Mouse (Mus musculus) heart, embryonic 16.5 days (tissue): Measurements from ENCODE around the gene Gfm1. TPM values are rescaled to one million over a fixed set of nuclear protein-coding genes. Genes with fewer than 3 reads are reported as not detected.
A peak's percentile ranks its signal among the peaks of the same experiment; 100 is the strongest.

Experiments used
- ATAC-seq: fragments of 200-750 bp; cut with Nextera tagmentation; replicated peaks from 2 replicates; pipeline ENCODE4 v1.8.0; 2017; ENCODE audit warnings: moderate number of reproducible peaks; ENCODE audit not compliant: insufficient read depth, low FRiP score; ENCODE audit errors: extremely low read depth
- H3K27ac ChIP-seq: fragments of 300-500 bp; sonication (generic); 2 replicates; pipeline ENCODE4 v1.5.1; 2014; ENCODE audit warnings: mild to moderate bottlenecking, low read length, control low read depth, moderate library complexity
- H3K27me3 ChIP-seq: fragments of 300-500 bp; sonication (generic); 2 replicates; pipeline ENCODE4 v1.6.1; 2014; ENCODE audit warnings: low read length, mixed read lengths; ENCODE audit not compliant: control insufficient read depth, insufficient read depth
- H3K36me3 ChIP-seq: fragments of 300-500 bp; sonication (generic); 2 replicates; pipeline ENCODE4 v1.6.1; 2014; ENCODE audit not compliant: control insufficient read depth, insufficient read depth
- H3K4me1 ChIP-seq: fragments of 300-500 bp; sonication (generic); 2 replicates; pipeline ENCODE4 v1.6.1; 2014; ENCODE audit warnings: low read length, mixed read lengths; ENCODE audit not compliant: control insufficient read depth, insufficient read depth
- H3K4me2 ChIP-seq: fragments of 300-500 bp; sonication (generic); 2 replicates; pipeline ENCODE4 v1.6.1; 2014; ENCODE audit warnings: low read depth, mild to moderate bottlenecking, control low read depth, low read length
- H3K4me3 ChIP-seq: fragments of 300-500 bp; sonication (generic); 2 replicates; pipeline ENCODE4 v1.5.1; 2014; ENCODE audit warnings: mild to moderate bottlenecking, control low read depth, low read length
- H3K9ac ChIP-seq: fragments of 300-500 bp; sonication (generic); 2 replicates; pipeline ENCODE4 v1.6.1; 2014; ENCODE audit warnings: low read length, control low read depth
- H3K9me3 ChIP-seq: fragments of 300-500 bp; sonication (generic); replicated peaks from 2 replicates; pipeline ENCODE4 v1.6.1; 2016; ENCODE audit warnings: low read length; ENCODE audit not compliant: control insufficient read depth
- WGBS: fragments of 180-500 bp; shearing (Covaris S2); extraction: QIAGEN DNeasy Blood & Tissue Kit; methylation state at CpG from one replicate; pipeline ENCODE4 v1.1.7; 2014; 5-methylcytosine and 5-hydroxymethylcytosine counted together
- polyA plus RNA-seq: library from polyadenylated mRNA; unstranded; fragments of >200 nt; fragmentation: Nextera tagmentation; extraction: Ambion mirVana; gene quantifications from 2 replicates; pipeline ENCODE4 v1.2.1, GENCODE M21; 2015

Gfm1 gene
- polyA plus RNA-seq, result 113 and 115 TPM in 2 replicates

DNA sequence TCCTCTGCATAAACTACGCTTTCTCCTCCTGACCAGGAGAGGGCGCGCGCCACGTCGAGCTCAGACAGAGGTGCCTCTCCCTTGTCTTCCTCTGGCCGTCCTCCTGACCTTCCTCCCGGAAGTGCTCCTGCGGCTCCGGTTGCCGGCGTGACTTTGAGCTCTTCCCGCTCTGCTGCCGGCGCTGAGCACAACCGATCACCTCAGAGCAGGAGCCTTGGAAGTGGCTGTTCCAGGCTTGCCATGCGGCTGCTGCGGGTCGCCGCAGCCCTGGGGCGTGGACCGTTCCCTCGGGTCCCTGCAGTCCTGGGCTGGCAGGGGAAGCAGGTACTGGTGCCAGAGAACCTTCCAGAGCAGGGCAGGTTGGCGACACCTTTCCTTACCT lies at the start of gene Gfm1:
Gfm1 (plus strand) TSS at position 98 of the 382 bp plus-strand sequence.
- Histone ChIP-seq H3K27me3 (no peaks in the 10 kb centered on the region), H3K27ac (0 out of 2 replicates have a peak within 1 kb of the TSS, but pooled peaks have one; percentile 25), H3K4me2 (peak within 1 kb of the TSS; percentile 89), H3K9me3 (peaks cover 5% of the 10 kb centered on the region), H3K9ac (peak within 1 kb of the TSS; percentile 91), H3K4me3 (peak within 1 kb of the TSS; percentile 95), H3K4me1 (peaks cover 10% of the 10 kb centered on the region), H3K36me3 (peaks cover 14% of the 10 kb centered on the region)
- peak; percentile 90 for ATAC-seq
- WGBS, result 0% methylated on average over 24 of the region's 24 CpGs

DNA sequence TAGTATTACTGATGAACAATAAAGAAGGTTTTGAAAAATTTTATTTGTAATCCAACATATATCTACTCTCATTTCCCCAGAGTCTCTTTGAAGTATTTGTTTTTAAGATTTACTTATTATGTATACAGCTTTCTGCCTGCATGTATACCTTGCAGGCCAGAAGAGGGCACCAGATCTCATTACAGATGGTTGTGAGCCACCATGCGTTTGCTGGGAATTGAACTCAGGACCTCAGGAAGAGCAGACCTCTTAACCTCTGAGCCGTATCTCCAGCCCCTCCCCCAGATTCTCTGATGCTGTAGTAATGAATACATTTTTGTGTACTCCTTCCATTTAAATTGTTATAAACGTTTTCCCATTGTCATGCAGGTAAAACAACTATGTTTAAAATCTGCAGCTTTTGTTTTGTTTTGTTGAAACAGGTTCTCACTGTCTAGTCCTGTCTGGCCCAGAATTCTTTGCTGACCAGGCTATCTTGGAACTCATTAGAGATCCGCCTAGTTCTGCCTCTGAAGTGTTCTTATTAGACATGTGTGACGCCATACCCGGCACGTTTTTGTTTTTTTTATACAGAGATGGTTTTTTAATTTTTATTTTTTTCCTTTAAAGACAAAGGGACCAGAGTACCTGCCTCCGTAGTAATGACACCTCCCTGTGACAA lies 428 bp upstream of the Gfm1 start:
- Histone ChIP-seq H3K27me3 (no peaks in the 10 kb centered on the region), H3K9ac (no peak overlapping the region; the same call in 1 of the 2 replicates), H3K4me2 (peak overlapping the region; percentile 89), H3K9me3 (peaks cover 5% of the 10 kb centered on the region), H3K4me1 (peaks cover 10% of the 10 kb centered on the region), H3K4me3 (peak overlapping the region; percentile 95), H3K36me3 (peaks cover 14% of the 10 kb centered on the region), H3K27ac (no peak overlapping the region)
- 32% methylated on average over 8 of the region's 8 CpGs for WGBS
- ATAC-seq, result 0 out of 2 replicates have a peak, but pooled peaks have one; percentile 20

DNA sequence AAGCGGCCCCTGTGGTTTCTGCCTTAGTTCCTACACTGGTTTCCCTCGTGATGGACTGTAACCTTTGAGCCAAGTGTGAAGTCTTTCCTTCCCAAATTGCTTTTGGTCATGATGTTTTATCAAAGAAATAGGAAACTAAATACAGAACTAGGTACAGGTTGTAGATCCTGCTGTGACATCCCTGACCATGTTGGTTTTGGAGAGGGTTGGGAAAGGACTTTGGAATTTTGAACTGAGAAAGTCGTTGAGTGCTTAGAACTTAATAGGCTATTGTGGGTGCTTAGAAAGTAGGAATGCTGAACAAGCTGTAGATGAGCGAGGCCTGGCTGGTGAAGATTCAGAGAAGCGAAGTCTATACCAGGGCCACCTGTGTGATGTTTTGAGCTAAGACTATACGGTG lies 4.1 kb downstream of the Gfm1 start:
- H3K27ac ChIP-seq, result no peak overlapping the region
- no peak for ATAC-seq
- WGBS, result 92% methylated on average over 6 of the region's 6 CpGs
- no peak overlapping the region for H3K4me3 ChIP-seq
- H3K4me1 ChIP-seq, result peaks cover 10% of the 10 kb centered on the region
- H3K4me2 ChIP-seq, result no peak overlapping the region
- H3K36me3 ChIP-seq, result peaks cover 27% of the 10 kb centered on the region
- no peak overlapping the region for H3K9ac ChIP-seq
- H3K9me3 ChIP-seq, result no peaks in the 10 kb centered on the region
- no peaks in the 10 kb centered on the region for H3K27me3 ChIP-seq

DNA sequence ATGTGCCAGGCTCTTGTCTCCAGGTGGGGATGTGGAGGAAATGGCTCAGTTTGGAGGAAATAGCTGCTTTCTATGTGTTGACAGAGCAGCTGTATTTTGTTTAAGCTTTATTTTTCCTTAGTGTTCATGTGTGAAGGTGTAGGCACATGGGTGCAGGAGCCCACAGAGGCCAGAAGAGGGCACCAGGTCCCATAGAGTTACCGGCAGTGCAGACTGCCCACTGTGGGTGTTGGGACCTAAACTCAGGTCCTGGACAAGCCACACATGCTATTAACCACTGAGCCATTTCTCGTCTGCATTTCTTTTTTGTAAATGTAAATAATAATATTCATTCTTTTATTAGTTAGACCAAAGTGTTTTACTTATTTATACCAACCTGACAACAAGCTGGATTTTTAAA lies 17.2 kb downstream of the Gfm1 start:
- no peaks in the 10 kb centered on the region for H3K27me3 ChIP-seq
- H3K4me1 ChIP-seq, result no peaks in the 10 kb centered on the region
- ATAC-seq, result no peak
- H3K4me3 ChIP-seq, result no peak overlapping the region
- peaks cover 56% of the 10 kb centered on the region for H3K36me3 ChIP-seq
- 89% methylated on average over 2 of the region's 2 CpGs for WGBS
- no peak overlapping the region for H3K4me2 ChIP-seq
- no peak overlapping the region for H3K27ac ChIP-seq
- no peaks in the 10 kb centered on the region for H3K9me3 ChIP-seq
- no peak overlapping the region for H3K9ac ChIP-seq

DNA sequence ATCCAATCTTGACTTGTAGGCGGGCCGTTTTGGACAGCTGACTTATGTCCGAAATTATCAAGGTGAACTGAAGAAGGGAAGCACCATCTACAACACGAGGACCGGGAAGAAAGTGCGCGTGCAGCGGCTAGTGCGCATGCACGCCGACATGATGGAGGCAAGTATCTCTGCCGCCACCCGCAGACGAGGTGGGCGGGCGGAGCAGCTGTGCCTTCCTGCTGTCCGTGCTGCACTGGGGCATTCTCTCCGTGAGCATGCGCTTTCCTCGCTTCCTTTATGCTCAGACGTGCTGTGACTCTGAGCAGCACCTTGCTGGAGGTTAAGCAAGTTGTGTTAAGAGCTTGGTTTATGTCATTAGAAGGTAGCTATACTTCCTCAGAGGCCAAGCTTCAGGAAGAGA lies 19.8 kb downstream of the Gfm1 start:
- ATAC-seq, result no peak
- Histone ChIP-seq H3K9me3 (no peaks in the 10 kb centered on the region), H3K36me3 (peaks cover 60% of the 10 kb centered on the region), H3K4me2 (no peak overlapping the region), H3K4me3 (no peak overlapping the region), H3K27me3 (no peaks in the 10 kb centered on the region), H3K4me1 (no peaks in the 10 kb centered on the region), H3K9ac (no peak overlapping the region), H3K27ac (peak overlapping the region; percentile 1; the same call in 1 of the 2 replicates)
- WGBS, result 92% methylated on average over 21 of the region's 21 CpGs

DNA sequence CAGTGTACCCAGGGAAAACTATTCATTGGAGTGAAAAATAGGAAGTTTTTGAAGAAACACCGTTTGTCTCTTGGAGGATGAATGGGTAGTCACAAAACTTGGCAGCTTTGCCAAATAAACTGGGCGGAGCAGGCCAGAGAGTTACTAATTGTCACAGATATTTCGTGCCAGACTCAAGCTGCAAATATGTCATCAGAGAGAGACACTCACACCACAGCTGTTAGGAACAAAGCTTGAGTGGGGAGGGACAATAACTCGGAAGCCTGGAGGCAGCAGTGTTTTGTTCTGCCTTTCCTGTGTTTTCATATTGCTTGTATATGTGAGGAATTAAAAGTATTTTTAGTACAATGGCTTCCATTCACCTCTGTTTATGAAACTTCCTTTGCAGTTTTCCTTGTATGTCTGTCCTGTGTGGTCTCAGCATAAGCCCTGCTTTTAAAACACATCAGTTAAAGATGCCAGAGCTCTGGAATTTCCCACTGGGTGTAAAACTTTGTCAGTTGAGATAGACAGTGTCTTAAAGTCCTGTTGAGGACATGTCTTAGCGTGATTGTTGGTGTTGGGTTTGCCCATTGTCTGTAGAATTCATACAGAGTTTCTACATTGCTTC lies 20.8 kb downstream of the Gfm1 start:
- no peaks in the 10 kb centered on the region for H3K27me3 ChIP-seq
- no peak overlapping the region for H3K4me2 ChIP-seq
- 77% methylated on average over 5 of the region's 5 CpGs for WGBS
- peaks cover 62% of the 10 kb centered on the region for H3K36me3 ChIP-seq
- ATAC-seq, result no peak
- no peak overlapping the region for H3K4me3 ChIP-seq
- H3K9ac ChIP-seq, result no peak overlapping the region
- no peaks in the 10 kb centered on the region for H3K4me1 ChIP-seq
- H3K27ac ChIP-seq, result peak overlapping the region; percentile 39; the same call in 1 of the 2 replicates
- no peaks in the 10 kb centered on the region for H3K9me3 ChIP-seq

DNA sequence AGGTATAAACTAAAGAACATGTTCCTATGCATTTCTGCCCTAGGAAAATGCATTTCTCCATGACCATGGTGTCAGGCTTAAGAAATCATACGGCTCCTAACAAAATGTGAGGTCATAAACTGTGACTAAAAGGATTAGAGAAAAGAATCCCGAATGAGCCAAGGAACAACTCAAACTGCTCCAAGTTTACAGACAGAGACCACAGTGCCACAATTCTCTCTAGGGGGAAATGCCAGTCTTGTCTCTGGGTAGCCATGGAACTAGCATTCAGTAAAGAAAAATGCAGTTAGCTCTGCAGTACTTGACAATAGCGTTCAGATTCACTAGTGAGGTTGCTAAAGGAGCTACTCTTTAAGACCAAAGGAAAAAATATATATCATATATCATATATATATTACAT lies 30.0 kb downstream of the Gfm1 start:
- no peak overlapping the region for H3K4me3 ChIP-seq
- peaks cover 52% of the 10 kb centered on the region for H3K36me3 ChIP-seq
- no peak overlapping the region for H3K9ac ChIP-seq
- no peak overlapping the region for H3K27ac ChIP-seq
- no peaks in the 10 kb centered on the region for H3K9me3 ChIP-seq
- H3K27me3 ChIP-seq, result no peaks in the 10 kb centered on the region
- H3K4me2 ChIP-seq, result no peak overlapping the region
- WGBS, result 85% methylated on average over 3 of the region's 3 CpGs
- peaks cover 13% of the 10 kb centered on the region for H3K4me1 ChIP-seq
- no peak for ATAC-seq

DNA sequence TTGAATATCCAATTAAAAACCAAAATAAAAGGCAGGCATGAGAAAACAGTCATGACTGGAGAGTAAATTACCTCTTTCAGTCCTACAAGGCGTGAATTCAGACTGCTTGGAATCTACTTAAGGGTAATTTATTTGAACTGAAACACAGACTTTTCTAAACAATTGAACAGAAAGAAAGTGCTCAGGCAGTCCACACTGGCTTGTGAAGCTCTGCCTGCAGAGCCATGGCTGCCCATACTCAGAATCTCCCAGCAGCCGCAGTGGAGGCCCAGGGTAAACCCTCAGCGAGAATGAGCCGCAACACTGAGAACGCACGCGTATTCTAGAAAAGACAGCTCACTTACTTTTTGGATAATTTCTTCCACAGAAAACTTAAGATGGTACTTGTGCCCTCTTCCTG lies 32.1 kb downstream of the Gfm1 start:
- H3K4me2 ChIP-seq, result peak overlapping the region; percentile 92
- 82% methylated on average over 7 of the region's 7 CpGs for WGBS
- no peaks in the 10 kb centered on the region for H3K9me3 ChIP-seq
- H3K4me3 ChIP-seq, result no peak overlapping the region; the same call in 1 of the 2 replicates
- no peak for ATAC-seq
- 0 out of 2 replicates have a peak overlapping the region, but pooled peaks have one; percentile 5 for H3K9ac ChIP-seq
- peaks cover 36% of the 10 kb centered on the region for H3K36me3 ChIP-seq
- no peaks in the 10 kb centered on the region for H3K27me3 ChIP-seq
- H3K27ac ChIP-seq, result no peak overlapping the region
- peaks cover 13% of the 10 kb centered on the region for H3K4me1 ChIP-seq

DNA sequence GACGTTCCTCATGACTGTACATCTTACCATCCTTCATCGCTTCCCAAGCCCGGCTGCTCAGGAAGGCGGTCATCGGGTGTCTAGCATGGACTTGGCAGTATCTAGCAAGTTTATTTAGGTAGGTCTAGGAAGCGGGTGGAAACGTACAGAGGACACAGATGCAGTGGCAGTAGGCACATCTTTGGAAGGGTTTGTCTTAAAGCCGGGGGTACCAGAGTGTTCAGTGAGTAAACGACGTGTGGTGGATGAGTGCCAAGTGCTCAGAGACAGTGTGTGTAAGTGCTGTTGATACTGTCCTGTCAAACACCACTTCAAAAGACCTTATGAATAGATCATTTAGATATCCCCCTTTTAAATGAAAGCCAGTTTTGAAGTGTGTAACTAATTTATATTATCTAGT lies 32.7 kb downstream of the Gfm1 start:
- no peak; the same call in 1 of the 2 replicates for ATAC-seq
- Histone ChIP-seq H3K9ac (no peak overlapping the region), H3K27me3 (no peaks in the 10 kb centered on the region), H3K36me3 (peaks cover 32% of the 10 kb centered on the region), H3K4me1 (peaks cover 13% of the 10 kb centered on the region), H3K4me2 (peak overlapping the region; percentile 92), H3K27ac (no peak overlapping the region; the same call in 1 of the 2 replicates), H3K4me3 (peak overlapping the region; percentile 86), H3K9me3 (no peaks in the 10 kb centered on the region)
- WGBS, result 20% methylated on average over 10 of the region's 10 CpGs
